Mouse (Mus musculus): ENCODE measurements around the gene Slc30a7.

- no peak for TF ChIP-seq GATA1 (IDR thresholded peaks at IDR 0.05; ENCODE audit: borderline replicate concordance, low read length)
- TF ChIP-seq FLI1 (IDR thresholded peaks at IDR 0.05; ENCODE audit: low read length) = no peak
Measured at GRCm38 (mm10) chr3:115984653-115985052, 22.6 kb downstream of the Slc30a7 start.

Data from megakaryocyte, embryonic 14.5 days (primary cell).